Mouse (Mus musculus) lung, embryonic 16.5 days (tissue): ENCODE data around the gene Det1. TPM values are rescaled to one million over a fixed set of nuclear protein-coding genes. Genes with fewer than 3 reads are reported as not detected.

ENCODE experiments used
- ATAC-seq: fragments of 200-750 bp; cut with Nextera tagmentation; 2 replicates; pipeline ENCODE4 v1.8.0; 2017; ENCODE audit warnings: low read depth, mild to moderate bottlenecking, moderate library complexity
- H3K27ac ChIP-seq: fragments of 300-500 bp; sonication (generic); 2 replicates; pipeline ENCODE4 v1.5.1; 2014; ENCODE audit warnings: mild to moderate bottlenecking, control low read depth, low read length
- H3K27me3 ChIP-seq: fragments of 300-500 bp; sonication (generic); 2 replicates; pipeline ENCODE4 v1.6.1; 2014; ENCODE audit warnings: low read depth, low read length, mixed read lengths; ENCODE audit not compliant: control insufficient read depth, insufficient read depth
- H3K36me3 ChIP-seq: fragments of 300-500 bp; sonication (generic); 2 replicates; pipeline ENCODE4 v1.6.1; 2014; ENCODE audit warnings: low read length; ENCODE audit not compliant: control insufficient read depth, insufficient read depth
- H3K4me1 ChIP-seq: fragments of 300-500 bp; sonication (generic); replicated peaks from 2 replicates; pipeline ENCODE4 v1.6.1; 2014; ENCODE audit warnings: low read length, mixed read lengths; ENCODE audit not compliant: control insufficient read depth, insufficient read depth
- H3K4me2 ChIP-seq: fragments of 300-500 bp; sonication (generic); 2 replicates; pipeline ENCODE4 v1.6.1; 2014; ENCODE audit warnings: low read depth, low read length, control low read depth
- H3K4me3 ChIP-seq: fragments of 300-500 bp; sonication (generic); 2 replicates; pipeline ENCODE4 v1.5.1; 2014; ENCODE audit warnings: mild to moderate bottlenecking, low read length, control low read depth
- H3K9ac ChIP-seq: fragments of 300-500 bp; sonication (generic); 2 replicates; pipeline ENCODE4 v1.6.1; 2014; ENCODE audit warnings: low read length, control low read depth
- H3K9me3 ChIP-seq: fragments of 300-500 bp; sonication (generic); 2 replicates; pipeline ENCODE4 v1.6.1; 2016; ENCODE audit warnings: low read length; ENCODE audit not compliant: control insufficient read depth
- WGBS: fragments of 180-500 bp; shearing (Covaris S2); extraction: QIAGEN DNeasy Blood & Tissue Kit; methylation state at CpG from one replicate; pipeline ENCODE4 v1.1.7; 2014; 5-methylcytosine and 5-hydroxymethylcytosine counted together
- polyA plus RNA-seq: library from polyadenylated mRNA; unstranded; fragments of >200 nt; fragmentation: Nextera tagmentation; extraction: Ambion mirVana; gene quantifications from 2 replicates; pipeline ENCODE4 v1.2.1, GENCODE M21; 2015

Gene Det1
- polyA plus RNA-seq, 1 experiment from 2014 or later: 16.9 TPM

DNA sequence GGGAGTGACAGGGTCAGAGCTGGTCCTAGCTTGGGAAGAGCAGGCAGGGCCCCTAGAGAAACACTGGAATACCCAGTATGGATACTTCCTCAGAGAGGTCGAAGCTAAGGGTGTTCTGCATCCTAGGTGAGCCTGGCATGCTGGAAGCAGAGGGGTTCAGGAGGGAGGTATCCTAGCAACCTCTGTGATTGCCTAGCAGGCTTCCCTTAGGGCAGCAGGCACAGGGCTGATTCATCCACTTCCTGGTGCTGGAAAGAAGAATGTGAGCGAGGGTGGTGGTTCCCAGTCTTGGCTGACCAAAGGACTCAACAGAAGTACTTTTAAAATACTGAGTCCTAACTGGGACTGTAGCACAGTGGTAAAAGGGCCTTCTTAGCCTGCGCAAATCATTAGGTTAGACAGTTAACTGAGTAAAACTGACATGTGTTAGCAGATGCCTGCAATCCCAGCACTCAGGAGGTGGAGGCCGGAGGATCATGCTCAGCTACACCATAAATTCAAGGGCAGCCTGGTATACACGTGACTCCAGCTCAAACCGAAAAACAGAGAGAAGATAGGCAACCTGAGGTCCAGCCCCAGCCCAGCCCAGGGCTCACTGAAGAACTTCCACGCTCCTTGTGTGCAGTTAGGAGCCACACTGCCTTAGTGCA lies 16.9 kb upstream of the Det1 start:
- Histone ChIP-seq H3K27me3 (no peaks in the 10 kb centered on the region), H3K4me3 (no peak overlapping the region), H3K9me3 (no peaks in the 10 kb centered on the region), H3K4me1 (no peaks in the 10 kb centered on the region), H3K4me2 (no peak overlapping the region), H3K27ac (no peak overlapping the region), H3K36me3 (no peaks in the 10 kb centered on the region), H3K9ac (no peak overlapping the region)
- ATAC-seq: no peak
- 57% methylated on average over 7 of the region's 7 CpGs for WGBS

DNA sequence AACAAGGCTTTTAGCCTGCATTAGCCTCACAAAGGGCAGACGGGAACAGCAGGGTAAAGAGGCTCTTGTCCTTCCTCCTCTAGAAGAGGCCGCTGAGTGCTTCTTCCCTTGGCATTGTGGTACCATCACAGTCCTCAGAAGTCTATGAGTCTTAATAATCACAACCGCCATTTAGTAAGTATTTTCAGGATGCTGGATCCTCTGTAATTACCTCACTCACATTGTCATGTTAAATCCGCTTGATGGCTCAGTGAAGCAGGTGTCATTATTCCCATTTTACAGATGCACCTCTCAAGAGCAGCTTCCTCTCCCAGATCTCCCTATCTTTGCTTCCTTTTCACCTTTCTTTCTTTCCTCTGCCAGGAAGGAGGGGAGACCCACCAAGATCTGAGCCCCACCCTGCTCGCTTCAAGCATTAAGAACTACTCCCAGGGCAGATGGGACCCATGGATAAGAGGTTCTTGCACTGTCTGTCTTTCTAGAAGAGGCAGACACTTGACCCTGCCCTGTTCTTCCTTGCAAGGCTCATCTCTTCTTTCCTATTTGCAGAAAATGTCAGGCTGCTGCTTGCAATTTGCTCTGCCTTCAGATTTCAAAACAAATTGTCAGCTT lies 8.1 kb upstream of the Det1 start:
- Histone ChIP-seq H3K27ac (no peak overlapping the region), H3K36me3 (no peaks in the 10 kb centered on the region), H3K9me3 (no peaks in the 10 kb centered on the region), H3K27me3 (no peaks in the 10 kb centered on the region), H3K9ac (no peak overlapping the region), H3K4me3 (no peak overlapping the region), H3K4me1 (no peaks in the 10 kb centered on the region), H3K4me2 (no peak overlapping the region)
- no peak for ATAC-seq
- WGBS: 61% methylated on average over 5 of the region's 5 CpGs

DNA sequence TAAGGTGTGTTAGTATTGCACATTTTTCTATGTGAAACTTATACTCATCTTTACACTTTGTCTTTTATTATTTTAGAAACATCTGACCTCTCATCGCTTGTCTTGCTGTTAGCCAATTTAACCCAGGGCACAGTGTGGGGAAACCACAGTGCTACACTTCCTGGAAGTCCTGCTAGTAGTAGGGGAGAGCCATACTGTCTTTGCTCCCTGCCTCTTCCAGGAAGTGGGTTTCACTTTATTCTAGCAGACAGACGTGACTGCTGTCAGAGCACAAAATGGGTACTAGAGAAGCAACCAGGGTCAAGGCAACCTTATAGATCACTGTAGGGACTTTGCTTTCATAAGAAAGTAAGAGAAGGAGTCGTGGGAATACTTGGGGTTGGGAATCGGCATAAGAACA lies 7.0 kb upstream of the Det1 start:
- H3K27ac ChIP-seq: no peak overlapping the region
- no peak overlapping the region for H3K9ac ChIP-seq
- H3K27me3 ChIP-seq: no peaks in the 10 kb centered on the region
- no peak overlapping the region for H3K4me2 ChIP-seq
- no peaks in the 10 kb centered on the region for H3K36me3 ChIP-seq
- H3K4me1 ChIP-seq: no peaks in the 10 kb centered on the region
- WGBS: 58% methylated on average over 4 of the region's 4 CpGs
- H3K4me3 ChIP-seq: no peak overlapping the region
- no peaks in the 10 kb centered on the region for H3K9me3 ChIP-seq
- no peak for ATAC-seq

DNA sequence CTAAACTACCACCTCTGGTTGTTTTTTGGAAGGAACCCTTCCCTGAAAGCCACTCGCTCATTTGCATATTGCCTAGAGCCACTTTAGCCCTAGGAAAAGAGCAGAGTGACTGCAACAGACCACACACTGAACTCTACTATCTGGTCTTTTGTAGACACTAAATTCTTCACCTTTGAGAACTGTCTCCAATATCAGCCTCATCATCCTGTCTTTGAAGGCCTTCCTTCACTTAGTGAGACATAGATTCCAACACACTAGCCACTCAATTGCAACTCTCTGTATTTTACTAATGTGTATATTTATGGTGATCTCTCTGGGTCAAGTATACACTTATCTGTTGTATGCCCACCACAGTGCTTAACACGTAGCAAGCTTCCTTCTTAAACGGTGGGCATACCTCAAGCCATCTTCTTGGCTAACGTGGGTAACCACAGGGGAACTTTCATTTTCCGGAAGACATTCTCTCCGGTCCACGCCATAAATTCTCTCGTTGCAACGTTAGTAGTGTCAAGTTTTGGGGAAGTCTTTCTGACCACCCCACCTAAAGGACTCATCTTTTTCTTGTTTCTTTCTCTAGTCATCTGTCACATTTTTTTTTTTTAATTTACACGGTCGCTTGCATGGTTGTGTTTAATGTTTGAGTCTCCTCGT lies 872 bp downstream of the Det1 start:
- Histone ChIP-seq H3K27ac (no peak overlapping the region; the same call in 1 of the 2 replicates), H3K4me3 (peak overlapping the region; percentile 93), H3K9ac (peak overlapping the region; percentile 93), H3K4me1 (peaks cover 2% of the 10 kb centered on the region; the same call in 1 of the 2 replicates), H3K36me3 (peaks cover 12% of the 10 kb centered on the region), H3K27me3 (no peaks in the 10 kb centered on the region), H3K9me3 (no peaks in the 10 kb centered on the region), H3K4me2 (peak overlapping the region; percentile 75)
- ATAC-seq: no peak
- WGBS: 36% methylated on average over 12 of the region's 12 CpGs

DNA sequence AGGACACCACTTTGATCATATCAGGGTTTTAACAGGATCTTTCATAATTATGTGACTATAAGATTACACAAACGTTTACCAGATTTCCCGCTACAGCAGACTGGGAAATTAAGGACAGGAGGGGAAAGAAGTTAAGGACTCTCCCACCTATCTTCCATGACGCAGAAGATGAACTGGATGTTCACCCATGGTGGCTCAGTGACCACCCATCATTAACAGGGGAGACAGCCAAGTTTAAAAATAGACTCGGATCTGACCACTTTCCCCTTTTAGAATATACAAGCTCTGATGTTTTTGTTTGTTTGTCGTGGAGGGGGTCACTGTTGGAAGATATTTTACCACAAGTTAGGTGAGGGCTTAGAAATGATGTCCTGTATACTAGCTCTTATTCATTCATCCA lies 5.5 kb downstream of the Det1 start:
- 75% methylated on average over 5 of the region's 5 CpGs for WGBS

DNA sequence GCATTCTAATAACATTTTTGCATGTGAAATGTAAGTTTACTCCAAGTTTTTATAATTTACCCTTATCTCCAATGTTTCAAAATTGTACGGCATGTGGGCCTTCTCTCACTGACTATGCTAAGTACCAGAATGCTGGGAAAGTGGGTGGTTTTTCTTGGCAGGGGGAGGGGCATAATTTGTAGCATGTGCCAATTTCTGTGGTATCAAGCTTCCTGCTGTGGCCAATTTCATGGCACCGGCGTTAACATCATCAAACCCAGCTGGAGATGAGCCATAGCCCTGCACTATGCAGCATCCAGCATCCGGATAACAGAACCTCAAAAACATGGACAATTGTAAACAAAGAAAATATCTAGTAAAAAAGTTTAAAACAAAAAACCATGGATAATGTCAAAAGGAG lies 9.8 kb downstream of the Det1 start:
- Histone ChIP-seq H3K4me2 (no peak overlapping the region), H3K27ac (no peak overlapping the region), H3K36me3 (peaks cover 7% of the 10 kb centered on the region), H3K9ac (no peak overlapping the region), H3K4me3 (no peak overlapping the region), H3K27me3 (no peaks in the 10 kb centered on the region), H3K4me1 (no peaks in the 10 kb centered on the region), H3K9me3 (no peaks in the 10 kb centered on the region)
- 77% methylated on average over 4 of the region's 4 CpGs for WGBS
- no peak for ATAC-seq

More for the DNA sequence above, 5.5 kb downstream of the Det1 start:
- Histone ChIP-seq H3K36me3 (peaks cover 17% of the 10 kb centered on the region), H3K9ac (no peak overlapping the region), H3K9me3 (no peaks in the 10 kb centered on the region), H3K27me3 (no peaks in the 10 kb centered on the region), H3K27ac (no peak overlapping the region), H3K4me2 (no peak overlapping the region), H3K4me3 (no peak overlapping the region), H3K4me1 (peaks cover 2% of the 10 kb centered on the region; the same call in 1 of the 2 replicates)
- ATAC-seq: no peak

DNA sequence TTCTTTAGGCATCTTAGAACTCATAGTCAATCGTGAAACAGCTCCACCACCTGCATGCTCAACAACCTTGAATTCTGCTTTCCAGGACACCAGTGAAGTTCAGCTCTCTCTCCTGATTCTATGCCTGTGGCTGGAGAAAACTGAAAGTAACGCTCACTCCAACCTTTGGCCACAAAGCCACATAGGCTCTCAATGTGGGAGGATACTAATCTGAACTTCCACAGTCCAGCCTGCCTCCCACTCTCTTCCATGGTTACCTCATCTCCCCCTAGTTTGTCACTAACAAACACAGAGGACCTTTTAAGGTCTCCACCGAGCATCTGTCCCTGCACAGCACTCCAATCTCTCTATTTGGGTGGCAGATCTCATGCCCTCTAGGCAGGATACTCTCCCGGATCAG lies 11.4 kb downstream of the Det1 start:
- Histone ChIP-seq H3K27me3 (no peaks in the 10 kb centered on the region), H3K36me3 (peaks cover 7% of the 10 kb centered on the region)

DNA sequence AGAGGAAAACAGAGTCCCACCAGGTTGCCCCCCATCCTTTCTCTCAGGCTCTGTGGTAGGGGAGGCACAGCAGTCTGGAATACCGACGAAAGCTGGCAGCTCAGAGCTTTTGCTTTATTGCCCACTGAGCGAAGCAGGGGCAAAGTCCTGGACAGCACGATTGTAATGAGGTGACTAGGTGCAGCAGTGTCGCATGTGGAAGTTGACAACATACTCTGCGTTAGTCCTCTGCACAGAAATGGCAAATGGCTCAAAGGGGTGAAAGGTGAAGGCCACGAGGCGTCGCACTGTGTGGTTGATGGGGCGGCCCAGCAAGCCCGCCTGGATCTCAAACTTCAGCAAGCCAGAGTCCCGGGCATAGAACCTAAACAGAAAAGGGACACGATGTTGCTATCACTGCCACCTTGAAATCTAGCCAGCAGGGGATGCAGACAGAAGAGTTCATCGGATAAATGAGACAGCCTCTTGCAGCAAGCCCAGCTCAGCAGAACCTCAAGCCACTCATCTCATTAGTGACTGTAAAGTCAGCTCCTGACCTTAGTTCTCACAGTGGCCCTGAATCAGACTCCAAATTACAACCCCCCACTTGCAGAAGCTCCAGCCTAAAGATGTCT lies 19.2 kb downstream of the Det1 start:
- Histone ChIP-seq H3K9ac (no peak overlapping the region), H3K27ac (no peak overlapping the region), H3K4me3 (no peak overlapping the region), H3K27me3 (no peaks in the 10 kb centered on the region), H3K4me1 (no peaks in the 10 kb centered on the region), H3K4me2 (no peak overlapping the region), H3K9me3 (no peaks in the 10 kb centered on the region), H3K36me3 (peaks cover 8% of the 10 kb centered on the region; the same call in 1 of the 2 replicates)
- WGBS: 70% methylated on average over 14 of the region's 14 CpGs
- ATAC-seq: no peak

More for the DNA sequence above, 11.4 kb downstream of the Det1 start:
- H3K4me3 ChIP-seq: no peak overlapping the region
- no peaks in the 10 kb centered on the region for H3K9me3 ChIP-seq
- H3K4me2 ChIP-seq: no peak overlapping the region
- no peaks in the 10 kb centered on the region for H3K4me1 ChIP-seq
- no peak for ATAC-seq
- no peak overlapping the region for H3K9ac ChIP-seq
- WGBS: 84% methylated on average over 4 of the region's 4 CpGs
- no peak overlapping the region for H3K27ac ChIP-seq
